Mouse (Mus musculus): ENCODE data around the gene Hoxc4.

The Hoxc4 gene

DNA sequence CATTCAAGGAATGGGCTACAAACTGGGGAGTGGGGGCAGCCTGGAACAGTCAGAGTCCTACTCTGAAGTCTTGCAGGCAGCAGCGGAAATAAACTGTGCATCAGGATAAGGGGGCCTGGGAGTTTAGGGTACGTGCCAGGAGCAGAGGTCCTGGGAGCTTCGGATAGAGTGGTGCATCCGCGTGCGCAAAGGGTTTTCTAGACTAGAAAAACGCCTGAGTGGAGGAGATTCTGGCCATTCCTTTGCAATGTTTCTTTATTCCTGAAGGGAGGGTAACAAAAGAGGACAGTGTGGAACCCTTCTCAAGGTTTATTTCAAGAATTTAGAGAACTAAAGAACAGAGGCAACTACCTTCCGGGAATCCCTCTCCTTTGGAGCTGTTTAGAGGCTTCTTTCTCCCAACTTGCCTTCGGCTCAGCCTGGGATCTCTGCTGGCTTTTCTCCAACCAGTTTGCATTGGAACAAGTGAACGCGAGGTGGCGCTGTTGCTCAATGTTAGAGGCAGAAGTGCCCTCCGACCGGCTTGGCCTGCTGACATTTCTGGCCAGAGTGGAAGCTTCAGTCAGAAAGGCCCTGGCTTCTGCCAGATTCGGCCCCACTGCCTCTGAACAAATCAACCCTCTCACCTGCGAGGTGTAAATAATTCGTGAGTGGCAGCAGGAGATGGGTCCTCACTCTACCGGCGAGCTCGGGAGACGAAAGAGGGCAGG is 31.5 kb upstream of the Hoxc4 start:
- in situ Hi-C loops (cut with MboI; ENCODE audit: unreplicated experiment in 2 of 2): loop anchor here (5.0 to 10.0 kb wide), 4 partner anchors 185 to 358 kb away; partner anchors contain the start of genes Gpr84 (in 2 of the 2) and Zfp385a (in 2 of the 2)

DNA sequence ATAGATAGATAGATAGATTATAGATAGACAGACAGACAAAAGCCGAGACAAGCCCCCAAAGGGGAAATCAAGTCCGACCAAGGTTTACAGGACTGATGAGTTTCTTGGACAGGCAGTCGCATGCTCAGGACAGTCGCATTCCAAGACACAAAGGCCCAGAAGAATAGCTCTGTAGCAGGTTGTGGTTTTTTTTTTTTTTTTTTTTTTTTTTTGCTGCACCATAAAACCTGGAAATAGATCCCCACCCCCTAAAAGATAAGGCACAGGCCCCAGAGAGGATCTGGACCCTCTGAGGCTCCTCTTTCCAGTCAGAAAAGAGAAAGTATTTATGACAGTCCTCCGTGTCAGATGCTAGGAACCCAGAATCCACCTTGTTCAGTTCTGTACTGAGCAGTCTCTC is 30.7 kb upstream of the Hoxc4 start:
- in situ Hi-C loops (cut with MboI; ENCODE audit: unreplicated experiment in 2 of 2): loop anchor here (5.0 to 10.0 kb wide), 4 partner anchors 184 to 357 kb away; partner anchors contain the start of genes Gpr84 (in 2 of the 2) and Zfp385a (in 2 of the 2)

- in situ Hi-C loops (cut with MboI; ENCODE audit: unreplicated experiment in 2 of 2): no loop called here
Measured at GRCm38 (mm10) chr15:102990461-102991397, 28.0 kb upstream of the Hoxc4 start, which contains the start of gene Hoxc8. Hoxc8 (plus strand) TSS chr15:102990607.

DNA sequence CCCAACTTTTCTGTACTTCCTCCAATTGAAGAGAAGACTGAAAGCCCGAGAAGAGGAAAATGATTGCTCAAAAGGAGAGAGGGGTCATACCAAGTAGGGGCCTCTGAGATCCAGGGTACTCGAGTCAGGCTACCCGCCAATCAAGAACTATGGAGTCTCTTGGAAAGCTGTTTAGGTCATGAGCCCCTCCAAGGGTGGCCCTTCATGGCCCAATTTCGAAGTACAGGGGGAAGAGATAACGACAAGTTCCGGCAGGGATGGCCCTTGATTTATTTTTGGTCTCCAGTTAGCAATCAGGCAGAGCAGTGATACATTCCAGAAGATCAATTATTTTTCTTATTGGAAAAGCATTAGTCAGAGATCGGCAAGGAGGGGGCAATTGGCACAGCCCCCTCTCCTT is 27.0 kb upstream of the Hoxc4 start:
- in situ Hi-C loops (cut with MboI; ENCODE audit: unreplicated experiment in 2 of 2): no loop called here

- in situ Hi-C loops (cut with MboI; ENCODE audit: unreplicated experiment in 2 of 2): no loop called here
Measured at GRCm38 (mm10) chr15:102992206-102992605, 26.5 kb upstream of the Hoxc4 start.

- in situ Hi-C loops (cut with MboI; ENCODE audit: unreplicated experiment in 2 of 2): no loop called here
Measured at GRCm38 (mm10) chr15:102992863-102993262, 25.9 kb upstream of the Hoxc4 start.

DNA sequence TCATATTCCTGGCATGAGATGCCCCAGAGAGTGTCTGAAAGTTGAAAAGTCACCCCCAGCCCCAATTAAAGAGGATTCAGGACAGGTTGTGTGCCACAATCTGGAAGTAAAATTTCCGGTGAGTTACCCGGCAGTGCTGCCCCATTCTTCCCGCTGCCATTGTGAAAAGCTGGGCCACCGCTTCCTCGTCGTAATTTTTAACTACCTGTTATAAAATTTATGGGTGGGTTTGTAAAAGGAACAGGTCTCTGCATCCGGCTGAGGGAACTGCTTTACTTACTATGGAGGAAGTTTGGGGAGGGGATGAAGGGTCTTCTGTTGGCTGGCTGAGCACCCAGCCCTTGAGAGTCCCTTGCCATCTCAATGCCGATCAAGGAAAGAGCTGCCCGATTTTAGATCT is 22.2 kb upstream of the Hoxc4 start:
- in situ Hi-C loops (cut with MboI; ENCODE audit: unreplicated experiment in 2 of 2): no loop called here

DNA sequence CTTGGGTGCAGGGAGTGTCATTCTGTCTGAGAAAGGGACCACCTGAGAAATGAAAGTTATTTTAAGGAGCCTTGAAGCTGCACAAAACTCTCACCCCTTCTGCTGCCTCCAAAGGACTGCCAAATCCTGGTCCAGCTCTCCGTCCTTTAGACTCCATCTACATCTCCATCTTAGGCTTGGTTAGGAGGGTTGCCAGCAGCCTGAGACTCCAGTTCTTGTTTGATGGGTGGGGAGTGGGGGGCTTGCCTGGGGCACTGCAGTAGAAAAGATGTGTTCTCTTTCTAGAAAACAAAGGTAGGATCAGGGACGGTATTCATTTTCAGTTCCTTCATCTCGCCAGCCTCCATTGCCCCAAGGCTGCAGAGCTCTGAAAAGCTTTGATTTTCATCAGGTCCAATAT is 21.3 kb upstream of the Hoxc4 start:
- in situ Hi-C loops (cut with MboI; ENCODE audit: unreplicated experiment in 2 of 2): no loop called here

DNA sequence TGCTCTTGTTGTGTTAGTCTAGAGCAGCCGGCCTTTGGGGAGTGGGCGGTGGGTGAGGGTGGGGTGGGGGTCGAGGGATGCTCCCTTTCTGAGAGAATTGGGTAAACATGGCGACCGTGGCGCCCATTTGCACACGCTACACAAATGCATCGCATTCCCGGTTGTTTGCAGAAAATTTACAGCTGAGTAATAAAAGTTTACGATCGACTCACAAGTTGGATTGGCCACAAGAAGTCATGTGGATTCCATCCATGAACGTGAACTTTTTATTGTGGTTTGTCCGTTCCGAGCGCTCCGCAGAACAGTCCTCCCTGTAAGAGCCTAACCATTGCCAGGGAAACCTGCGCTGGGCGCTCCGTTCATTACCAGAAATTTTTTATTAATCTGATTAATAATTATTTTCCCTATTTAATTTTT is 20.8 kb upstream of the Hoxc4 start, which contains the start of gene Hoxc6:
Hoxc6 (plus strand) TSS at position 319 of the 417 bp plus-strand sequence.
- in situ Hi-C loops (cut with MboI; ENCODE audit: unreplicated experiment in 2 of 2): no loop called here

DNA sequence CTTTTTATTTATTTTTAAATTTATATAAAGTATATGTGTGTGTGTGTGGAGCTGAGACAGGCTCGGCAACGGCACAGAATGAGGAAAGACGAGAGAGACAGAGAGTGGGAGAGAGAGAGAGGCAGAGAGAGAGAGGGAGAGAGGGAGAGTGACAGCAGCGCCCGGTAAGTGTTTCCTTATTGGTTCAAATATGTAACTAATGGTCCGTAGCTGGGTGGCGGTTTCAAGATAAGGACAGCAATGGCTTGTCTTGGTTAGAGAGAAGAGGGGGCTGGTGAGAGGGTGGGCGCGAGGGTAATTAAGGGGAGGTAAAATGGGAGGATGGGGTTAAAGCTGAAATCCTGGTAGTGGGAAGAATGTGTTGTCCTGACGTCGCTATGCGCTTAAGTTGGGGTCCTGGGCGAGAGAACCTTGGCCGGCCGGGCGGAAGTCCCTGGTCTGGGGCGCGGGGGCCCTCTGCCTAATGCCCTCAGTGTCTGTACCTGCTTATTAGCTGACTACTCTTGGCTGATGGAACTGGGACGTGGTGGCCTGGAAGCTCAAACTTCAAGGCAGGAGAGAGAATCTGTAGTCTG is 20.0 kb upstream of the Hoxc4 start:
- in situ Hi-C loops (cut with MboI; ENCODE audit: unreplicated experiment in 2 of 2): no loop called here

DNA sequence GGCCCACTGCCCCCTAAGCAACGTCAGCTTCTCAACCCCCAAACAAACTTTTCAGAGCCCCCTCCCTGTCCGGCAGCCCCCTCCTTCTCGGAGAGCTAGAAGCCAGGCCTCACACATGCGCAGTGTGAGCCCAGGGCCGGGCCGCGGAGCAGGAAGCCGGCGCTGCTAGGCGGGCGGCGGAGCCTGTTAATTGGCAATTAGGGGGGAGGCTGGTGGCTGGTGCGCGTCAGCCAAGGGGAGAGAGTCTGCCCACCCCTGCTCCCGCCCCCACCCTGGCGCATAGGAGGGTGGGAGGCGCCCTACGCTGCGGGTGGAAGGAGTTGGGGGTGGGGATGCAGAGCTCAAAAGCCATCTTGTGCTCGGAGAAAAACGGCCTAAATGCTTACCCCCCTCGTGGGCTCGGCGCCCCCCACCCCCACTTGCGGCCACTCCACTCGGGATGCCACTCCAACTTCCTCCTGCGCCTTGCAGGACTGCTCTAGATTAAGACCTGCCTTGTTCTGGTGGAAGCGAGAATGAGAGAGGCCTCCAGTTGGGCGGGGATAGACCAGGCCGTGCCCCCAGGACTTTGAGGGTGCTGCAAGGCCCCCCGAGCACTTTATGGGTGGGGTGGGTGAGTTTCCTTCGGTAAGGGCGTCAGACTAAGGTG is 19.4 kb upstream of the Hoxc4 start:
- in situ Hi-C loops (cut with MboI; ENCODE audit: unreplicated experiment in 2 of 2): no loop called here

DNA sequence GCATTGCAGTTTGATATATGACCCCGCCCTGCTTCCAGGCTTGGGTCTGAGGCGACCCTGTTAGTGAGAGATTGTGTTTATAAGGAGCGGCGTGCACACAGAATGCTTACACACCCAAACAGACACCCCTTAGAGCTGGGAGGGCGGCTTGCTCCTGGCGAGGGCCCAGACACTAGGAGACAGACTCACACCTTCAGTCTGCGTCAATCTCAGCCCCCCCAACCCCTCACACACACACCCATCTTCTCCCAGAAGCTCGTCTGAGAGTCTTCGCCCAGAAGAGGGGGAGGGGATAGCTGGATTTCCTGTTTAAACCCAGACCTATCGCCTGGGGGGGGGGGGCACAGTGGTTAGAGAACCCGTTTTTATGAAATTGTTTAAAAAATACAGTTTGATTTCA is 18.8 kb upstream of the Hoxc4 start:
- in situ Hi-C loops (cut with MboI; ENCODE audit: unreplicated experiment in 2 of 2): no loop called here

DNA sequence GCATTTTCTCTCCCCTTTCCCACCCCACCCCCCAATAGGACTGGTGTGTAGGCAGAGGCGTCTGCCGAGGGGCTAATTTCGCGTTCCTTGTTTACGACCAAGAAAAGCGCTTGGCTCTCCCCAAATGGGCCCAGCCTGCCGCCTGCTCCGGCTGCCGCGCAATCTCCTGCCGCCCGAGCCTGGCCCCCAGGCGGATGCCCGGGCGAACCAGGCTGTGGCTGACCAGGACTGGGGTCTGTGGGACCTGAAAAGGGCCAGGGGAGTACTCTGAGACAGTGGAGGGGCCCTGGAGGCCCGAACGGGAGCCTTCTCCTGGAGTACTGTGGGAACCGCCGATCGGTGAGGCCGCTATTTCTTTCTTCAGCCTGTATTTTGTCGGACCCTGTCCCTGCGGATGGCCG is 18.2 kb upstream of the Hoxc4 start:
- in situ Hi-C loops (cut with MboI; ENCODE audit: unreplicated experiment in 2 of 2): no loop called here

DNA sequence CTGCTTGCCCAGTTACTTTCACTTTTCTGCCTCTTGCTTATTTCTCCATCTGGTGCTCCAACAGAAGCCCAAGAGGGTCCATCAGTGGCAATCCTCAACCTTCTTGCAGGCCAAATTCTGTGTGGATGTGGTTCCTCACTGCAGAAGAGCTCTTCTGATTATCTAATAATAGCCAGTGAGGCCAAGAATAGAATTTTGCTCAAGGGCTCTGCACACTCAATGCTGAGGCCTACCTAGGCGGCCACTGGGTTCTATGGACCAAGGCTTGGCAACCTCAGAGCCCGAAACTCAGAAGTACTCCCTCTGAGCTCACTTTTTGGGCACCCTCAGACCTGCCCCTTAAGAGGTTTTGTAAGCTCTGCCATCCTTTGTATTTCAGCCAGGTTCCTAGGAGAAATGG is 17.4 kb upstream of the Hoxc4 start:
- in situ Hi-C loops (cut with MboI; ENCODE audit: unreplicated experiment in 2 of 2): no loop called here

DNA sequence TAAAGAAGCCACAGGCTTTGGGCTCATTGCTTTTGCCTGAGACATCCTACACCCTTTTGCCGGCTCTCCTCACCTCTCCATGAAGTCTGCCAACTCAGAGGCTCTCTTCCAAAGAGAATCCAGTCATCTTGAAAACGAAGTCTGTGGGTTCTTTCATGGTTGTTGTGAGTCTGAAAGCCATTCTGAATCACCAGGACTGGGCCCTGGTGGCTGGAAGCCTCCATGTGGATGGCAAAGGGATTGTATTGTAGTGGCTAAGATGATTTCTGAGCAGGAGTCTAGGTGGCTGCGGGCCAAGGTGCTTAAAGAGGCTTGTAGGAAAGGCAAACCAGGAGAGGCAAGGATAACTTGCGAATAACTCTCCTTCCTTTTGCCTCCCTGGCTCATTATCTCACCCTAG is 16.6 kb upstream of the Hoxc4 start:
- in situ Hi-C loops (cut with MboI; ENCODE audit: unreplicated experiment in 2 of 2): no loop called here

GRCm38 (mm10) chr15:103002821-103003448 is 15.8 kb upstream of the Hoxc4 start:
- in situ Hi-C loops (cut with MboI; ENCODE audit: unreplicated experiment in 2 of 2): no loop called here

GRCm38 (mm10) chr15:103005308-103005707 is 13.4 kb upstream of the Hoxc4 start:
- in situ Hi-C loops (cut with MboI; ENCODE audit: unreplicated experiment in 2 of 2): no loop called here

- in situ Hi-C loops (cut with MboI; ENCODE audit: unreplicated experiment in 2 of 2): no loop called here
Measured at GRCm38 (mm10) chr15:103005797-103006196, 12.9 kb upstream of the Hoxc4 start.

DNA sequence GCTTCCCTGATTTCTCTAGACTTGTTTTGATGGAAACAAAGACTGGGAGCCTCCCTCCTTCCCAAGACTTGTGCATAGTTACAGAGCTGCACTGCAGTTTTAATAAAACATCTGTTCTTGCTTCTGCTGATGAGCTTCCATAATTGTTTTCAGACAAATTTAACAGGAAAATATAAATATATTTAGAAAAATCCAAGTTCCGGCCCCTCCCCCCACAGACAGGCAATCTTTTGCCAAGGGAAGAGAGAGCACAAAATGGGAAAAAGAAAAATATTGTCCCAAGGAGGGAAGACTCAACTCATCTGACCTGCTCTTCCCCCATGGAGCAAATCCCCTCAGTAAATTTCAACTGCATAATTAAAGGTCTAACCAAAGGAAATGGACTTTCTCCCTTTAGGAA is 12.4 kb upstream of the Hoxc4 start:
- in situ Hi-C loops (cut with MboI; ENCODE audit: unreplicated experiment in 2 of 2): no loop called here

Data from v-Abl transformed pro-B cells (cell line).